Mouse (Mus musculus): ENCODE results near the gene Olfr220. TPM values are rescaled to one million over a fixed set of nuclear protein-coding genes. Genes with fewer than 3 reads are reported as not detected.

Gene Olfr220
- not detected for polyA plus RNA-seq (2017; shearing (Covaris generic))

GRCm38 (mm10) chr1:174441782-174442181 lies at the start of gene Olfr220:
Gene Olfr220, plus strand, starts transcription at chr1:174442082.

GRCm38 (mm10) chr1:174423764-174424163 lies 18.1 kb upstream of the Olfr220 start, which contains the start of gene Olfr414:
Gene Olfr414, plus strand, starts transcription at chr1:174424064.

Other genes starting within 250 kb of the Olfr220 start
- not detected for gene Olfr419, start 190.0 kb upstream of the Olfr220 start, polyA plus RNA-seq (2017; shearing (Covaris generic))
- gene Mptx1, start 111.6 kb upstream of the Olfr220 start, polyA plus RNA-seq (2017; shearing (Covaris generic)) = not detected
- gene Olfr417, start 77.0 kb upstream of the Olfr220 start, polyA plus RNA-seq (2017; shearing (Covaris generic)) = not detected
- gene Olfr248, start 51.0 kb upstream of the Olfr220 start, polyA plus RNA-seq (2017; shearing (Covaris generic)) = not detected
- not detected for gene Olfr414, start 18.0 kb upstream of the Olfr220 start, polyA plus RNA-seq (2017; shearing (Covaris generic))
- gene Fmn2, start 59.7 kb downstream of the Olfr220 start, polyA plus RNA-seq (2017; shearing (Covaris generic)) = not detected